Mouse (Mus musculus) G1E (cell line): Measurements from ENCODE around the gene Fbf1. TPM values are rescaled to one million over a fixed set of nuclear protein-coding genes. Genes with fewer than 3 reads are reported as not detected.
A peak's percentile ranks its signal among the peaks of the same experiment; 100 is the strongest.

ENCODE experiments used
- ATAC-seq: 2 replicates; pipeline ENCODE4 v1.8.0; 2016; ENCODE audit warnings: mild to moderate bottlenecking; ENCODE audit not compliant: insufficient number of reproducible peaks, poor library complexity, low FRiP score, severe bottlenecking; ENCODE audit errors: extremely low read depth
- DNase-seq: peaks from one replicate; pipeline ENCODE4 v3.0.0; 2012; ENCODE audit warnings: low spot score
- H3K27me3 ChIP-seq: 2 replicates; pipeline ENCODE4 v1.6.1; 2012; ENCODE audit warnings: mild to moderate bottlenecking, low read length, inconsistent platforms; ENCODE audit not compliant: insufficient read depth
- H3K36me3 ChIP-seq: replicated peaks from 2 replicates; pipeline ENCODE3; 2012; ENCODE audit warnings: mild to moderate bottlenecking, inconsistent platforms
- H3K4me1 ChIP-seq: 2 replicates; pipeline ENCODE4 v1.6.1; 2012; ENCODE audit warnings: low read depth, low read length, inconsistent platforms, mixed read lengths; ENCODE audit not compliant: insufficient read depth
- H3K4me3 ChIP-seq: 2 replicates; pipeline ENCODE4 v1.5.1; 2012; ENCODE audit warnings: low read depth, mild to moderate bottlenecking, inconsistent platforms, low read length, moderate library complexity, mixed read lengths
- H3K9me3 ChIP-seq: replicated peaks from 2 replicates; pipeline ENCODE4 v1.6.1; 2012; ENCODE audit warnings: inconsistent platforms
- CTCF ChIP-seq: IDR thresholded peaks from 2 replicates; pipeline ENCODE4 v1.5.1; 2012; ENCODE audit warnings: low read depth, low read length, inconsistent platforms, mixed read lengths
- GATA1 ChIP-seq: IDR thresholded peaks from 2 replicates; pipeline ENCODE4 v1.6.1; 2012; ENCODE audit warnings: borderline replicate concordance, low read length, inconsistent platforms, mixed read lengths
- GATA2 ChIP-seq: IDR thresholded peaks from 2 replicates; pipeline ENCODE4 v1.6.1; 2012; ENCODE audit warnings: low read depth, low read length, inconsistent platforms, borderline replicate concordance
- POLR2AphosphoS5 ChIP-seq: IDR thresholded peaks from 2 replicates; pipeline ENCODE4 v1.6.1; 2012; ENCODE audit warnings: low read depth, low read length, inconsistent platforms; ENCODE audit not compliant: insufficient replicate concordance
- TAL1 ChIP-seq: conservative IDR thresholded peaks from 2 replicates; pipeline ENCODE4 v1.6.1; 2012; ENCODE audit warnings: low read depth, low read length, inconsistent platforms, mixed read lengths
- polyA plus RNA-seq: library from polyadenylated mRNA; stranded (reverse); fragments of >175 nt; gene quantifications from 2 replicates; pipeline ENCODE4 v1.2.3, GENCODE M21; 2012
- total RNA-seq, 2 experiments: library from RNA; stranded (forward) in 1 of 2; stranded (reverse) in 1 of 2; fragments of 200-1000 nt in 1 of 2; fragments of >200 nt in 1 of 2; fragmentation: Nextera tagmentation in 1 of 2; gene quantifications; 2 replicates each; pipeline ENCODE4 v1.2.3; 2014 to 2017

Gene Fbf1
- total and polyA plus RNA-seq, 3 experiments: 23.6 to 50.9 (median 35.9) TPM

- ATAC-seq (no peak), DNase-seq (no peak)
- H3K4me1 ChIP-seq: peaks cover 4% of the 10 kb centered on the region; the same call in 1 of the 2 replicates
- no peak overlapping the region for H3K4me3 ChIP-seq
- H3K27me3 ChIP-seq: no peaks in the 10 kb centered on the region
- peaks cover 83% of the 10 kb centered on the region for H3K36me3 ChIP-seq
- TF ChIP-seq GATA2 (no peak), POLR2AphosphoS5 (no peak), GATA1 (no peak), TAL1 (no peak), CTCF (no peak)
- no peaks in the 10 kb centered on the region for H3K9me3 ChIP-seq
Measured at GRCm38 (mm10) chr11:116174775-116175448, 6.9 kb upstream of the Fbf1 start.

- Histone ChIP-seq H3K36me3 (peaks cover 56% of the 10 kb centered on the region), H3K4me3 (no peak overlapping the region), H3K4me1 (peaks cover 25% of the 10 kb centered on the region), H3K27me3 (no peaks in the 10 kb centered on the region), H3K9me3 (no peaks in the 10 kb centered on the region)
- no peak for ATAC-seq
- DNase-seq: no peak
- TF ChIP-seq GATA2 (no peak), TAL1 (no peak), CTCF (no peak), POLR2AphosphoS5 (no peak), GATA1 (no peak)
Measured at GRCm38 (mm10) chr11:116171959-116172358, 4.0 kb upstream of the Fbf1 start.

- TF ChIP-seq GATA1 (no peak), GATA2 (no peak), CTCF (no peak), POLR2AphosphoS5 (no peak), TAL1 (no peak)
- no peak overlapping the region for H3K4me3 ChIP-seq
- peaks cover 34% of the 10 kb centered on the region for H3K4me1 ChIP-seq
- H3K27me3 ChIP-seq: no peaks in the 10 kb centered on the region
- DNase-seq (no peak), ATAC-seq (no peak)
- H3K36me3 ChIP-seq: peaks cover 53% of the 10 kb centered on the region
- no peaks in the 10 kb centered on the region for H3K9me3 ChIP-seq
Measured at GRCm38 (mm10) chr11:116170003-116170800, 2.2 kb upstream of the Fbf1 start.

- peaks cover 53% of the 10 kb centered on the region for H3K36me3 ChIP-seq
- no peak for TF ChIP-seq GATA1
- no peak for TF ChIP-seq POLR2AphosphoS5
- no peak for TF ChIP-seq TAL1
- TF ChIP-seq CTCF: no peak
- no peak for TF ChIP-seq GATA2
Measured at GRCm38 (mm10) chr11:116169214-116169613, 1.2 kb upstream of the Fbf1 start.

GRCm38 (mm10) chr11:116167232-116167631, 734 bp downstream of the Fbf1 start:
- H3K36me3 ChIP-seq: peaks cover 51% of the 10 kb centered on the region

More at GRCm38 (mm10) chr11:116169214-116169613, 1.2 kb upstream of the Fbf1 start:
- ATAC-seq (no peak), DNase-seq (no peak)
- H3K4me3 ChIP-seq: no peak overlapping the region
- no peaks in the 10 kb centered on the region for H3K9me3 ChIP-seq
- no peaks in the 10 kb centered on the region for H3K27me3 ChIP-seq
- peaks cover 29% of the 10 kb centered on the region for H3K4me1 ChIP-seq

GRCm38 (mm10) chr11:116163002-116163401, 5.0 kb downstream of the Fbf1 start:
- H3K4me1 ChIP-seq: peaks cover 29% of the 10 kb centered on the region

More at GRCm38 (mm10) chr11:116167232-116167631, 734 bp downstream of the Fbf1 start:
- Histone ChIP-seq H3K27me3 (no peaks in the 10 kb centered on the region), H3K9me3 (no peaks in the 10 kb centered on the region), H3K4me1 (peaks cover 31% of the 10 kb centered on the region), H3K4me3 (peak overlapping the region; percentile 79)
- DNase-seq (no peak), ATAC-seq (no peak)
- no peak for TF ChIP-seq POLR2AphosphoS5
- TF ChIP-seq GATA1: no peak
- TF ChIP-seq GATA2: no peak
- no peak for TF ChIP-seq TAL1
- TF ChIP-seq CTCF: no peak

More at GRCm38 (mm10) chr11:116163002-116163401, 5.0 kb downstream of the Fbf1 start:
- H3K9me3 ChIP-seq: no peaks in the 10 kb centered on the region
- no peaks in the 10 kb centered on the region for H3K27me3 ChIP-seq
- no peak overlapping the region for H3K4me3 ChIP-seq
- ATAC-seq (no peak), DNase-seq (no peak)
- peaks cover 74% of the 10 kb centered on the region for H3K36me3 ChIP-seq
- TF ChIP-seq GATA2 (no peak), CTCF (no peak), POLR2AphosphoS5 (no peak), TAL1 (no peak), GATA1 (no peak)
